Mouse (Mus musculus): ENCODE results near the gene Rfng. TPM values are rescaled to one million over a fixed set of nuclear protein-coding genes. Genes with fewer than 3 reads are reported as not detected.
A peak's percentile ranks its signal among the peaks of the same experiment; 100 is the strongest.

The Rfng gene
- polyA plus RNA-seq, 2 experiments, result 5.5 to 8.6 TPM

DNA sequence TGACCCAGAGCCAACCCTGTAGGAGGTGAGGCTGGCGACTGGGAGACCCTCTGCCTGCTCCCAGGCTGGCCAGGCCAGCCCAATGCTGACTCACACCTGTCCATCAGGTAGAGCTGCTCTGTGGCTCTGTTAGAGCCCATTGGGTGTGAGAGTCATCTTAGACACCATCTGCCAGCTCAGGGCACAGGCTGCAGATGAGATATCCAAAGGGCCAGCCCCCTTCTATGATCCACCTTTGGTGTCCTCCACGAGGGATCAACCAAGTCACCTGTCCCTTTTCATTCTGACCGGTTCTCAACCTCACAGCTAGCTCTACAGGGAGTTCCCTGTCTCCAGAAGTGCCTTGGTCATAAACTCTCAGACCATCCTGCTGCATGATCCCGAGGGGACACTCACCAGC, 38.3 kb upstream of the Rfng start:
- Histone ChIP-seq H3K4me3 (ENCODE audit: insufficient read depth in 1 of 2, low read depth in 2 of 2, low read length in 2 of 2) (peak overlapping the region; percentile 71 to 78), H3K9me3 (ENCODE audit: control insufficient read depth, low read length) (no peaks in the 10 kb centered on the region), H3K36me3 (replicated peaks; ENCODE audit: control insufficient read depth, insufficient read depth, low read depth) (peaks cover 29% of the 10 kb centered on the region), H3K27me3 (ENCODE audit: control insufficient read depth, insufficient read depth, low read length) (no peaks in the 10 kb centered on the region), H3K4me1 (replicated peaks; ENCODE audit: control insufficient read depth in 2 of 2, insufficient read depth in 2 of 2, low read length in 1 of 2) (peaks cover 8 to 12% of the 10 kb centered on the region in 2 experiments; a peak in 3 of 4 replicates), H3K4me2 (ENCODE audit: low read depth) (peak overlapping the region; percentile 95), H3K27ac (no peak overlapping the region), H3K9ac (replicated peaks) (peak overlapping the region; percentile 83; the same call in 1 of the 2 replicates)
- ATAC-seq (ENCODE audit: insufficient read depth) (no peak), DNase-seq (ENCODE audit: low read depth in 3 of 3, low spot score in 3 of 3) (no peak)
- TF ChIP-seq EP300 (IDR thresholded peaks at IDR 0.05; ENCODE audit: low read depth), result no peak
- no peak for TF ChIP-seq CTCF (IDR thresholded peaks at IDR 0.05; ENCODE audit: low read depth)
- 36% methylated on average over 4 of the region's 4 CpGs for WGBS (ENCODE audit: insufficient replicate concordance)

DNA sequence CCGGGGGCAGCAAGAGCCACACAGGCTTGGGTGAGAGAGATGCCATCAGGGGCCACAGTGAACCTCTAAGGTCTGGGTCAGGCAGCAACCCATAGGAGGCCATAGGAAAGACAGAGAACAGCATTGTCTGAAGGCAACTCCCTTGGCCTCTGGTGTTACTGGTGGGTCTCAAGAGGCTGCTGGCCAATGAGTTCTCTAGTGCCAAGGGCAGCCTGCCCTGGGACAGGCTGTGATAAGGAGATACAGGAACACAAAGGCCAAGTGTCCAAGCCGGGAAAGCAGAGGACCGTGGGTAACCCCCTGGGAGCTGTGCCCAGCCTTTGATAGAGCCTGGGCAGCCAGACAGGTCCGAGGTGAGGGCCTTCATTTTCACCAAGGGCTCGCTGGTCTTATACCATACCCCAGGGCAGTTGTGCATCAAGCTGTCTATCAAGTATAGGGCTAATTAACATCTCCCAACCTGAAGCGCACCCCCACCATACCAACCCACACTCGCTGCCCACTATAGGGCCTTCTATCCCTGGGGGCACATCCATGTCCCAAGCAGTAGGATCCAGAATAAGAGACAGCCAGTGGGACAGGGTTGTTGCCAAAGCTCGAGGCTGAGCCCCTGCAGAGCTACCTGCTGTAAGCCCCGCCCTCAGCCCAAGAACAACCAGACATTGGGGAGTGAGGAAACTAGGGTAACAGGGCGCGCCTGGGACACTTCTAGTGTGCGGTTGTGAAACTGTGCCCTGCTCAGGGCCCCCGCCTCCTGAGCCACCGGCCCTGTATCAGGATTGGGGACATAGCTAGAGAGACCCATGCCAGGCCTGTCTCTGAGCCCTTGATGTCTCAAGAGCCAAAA, 37.3 kb upstream of the Rfng start:
- H3K4me1 ChIP-seq (replicated peaks; ENCODE audit: control insufficient read depth in 2 of 2, insufficient read depth in 2 of 2, low read length in 1 of 2), result peaks cover 8 to 12% of the 10 kb centered on the region in 2 experiments; a peak in 3 of 4 replicates
- no peak for DNase-seq (ENCODE audit: low read depth in 3 of 3, low spot score in 3 of 3)
- no peaks in the 10 kb centered on the region for H3K9me3 ChIP-seq (ENCODE audit: control insufficient read depth, low read length)
- no peak for ATAC-seq (ENCODE audit: insufficient read depth)
- H3K36me3 ChIP-seq (replicated peaks; ENCODE audit: control insufficient read depth, insufficient read depth, low read depth), result peaks cover 32% of the 10 kb centered on the region
- H3K9ac ChIP-seq (replicated peaks), result no peak overlapping the region
- H3K4me3 ChIP-seq (ENCODE audit: insufficient read depth in 1 of 2, low read depth in 2 of 2, low read length in 2 of 2), result peak overlapping the region in 1 of 2 experiments; percentile 78; a peak in 1 of 4 replicates
- WGBS (ENCODE audit: insufficient replicate concordance), result 77% methylated on average over 14 of the region's 14 CpGs
- no peak overlapping the region for H3K27ac ChIP-seq
- no peaks in the 10 kb centered on the region for H3K27me3 ChIP-seq (ENCODE audit: control insufficient read depth, insufficient read depth, low read length)
- H3K4me2 ChIP-seq (ENCODE audit: low read depth), result peak overlapping the region; percentile 95
- TF ChIP-seq CTCF (IDR thresholded peaks at IDR 0.05; ENCODE audit: low read depth), result no peak
- no peak for TF ChIP-seq EP300 (IDR thresholded peaks at IDR 0.05; ENCODE audit: low read depth)

DNA sequence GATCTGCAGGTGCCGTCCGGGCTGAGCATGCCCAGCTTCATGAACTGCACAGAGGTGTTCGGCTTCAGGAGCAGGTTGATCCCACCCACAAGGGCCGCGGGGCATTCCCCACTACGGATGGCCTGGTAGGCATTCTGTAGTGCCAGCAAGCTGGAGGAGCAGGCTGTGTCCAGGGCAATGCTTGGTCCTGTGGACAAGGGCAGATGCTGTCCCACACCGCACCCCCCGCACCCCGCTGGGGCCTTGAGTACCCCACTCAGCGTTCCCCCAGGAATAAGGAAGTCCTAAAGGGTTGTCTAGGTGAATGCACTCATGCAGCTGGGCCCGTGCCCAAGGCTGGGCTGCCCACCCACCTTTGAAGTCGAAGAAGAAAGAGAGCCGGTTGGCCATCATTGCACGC, 36.5 kb upstream of the Rfng start:
- TF ChIP-seq EP300 (IDR thresholded peaks at IDR 0.05; ENCODE audit: low read depth) (no peak), CTCF (IDR thresholded peaks at IDR 0.05; ENCODE audit: low read depth) (no peak)
- Histone ChIP-seq H3K27ac (no peak overlapping the region), H3K4me3 (ENCODE audit: insufficient read depth in 1 of 2, low read depth in 2 of 2, low read length in 2 of 2) (no peak overlapping the region), H3K27me3 (ENCODE audit: control insufficient read depth, insufficient read depth, low read length) (no peaks in the 10 kb centered on the region), H3K36me3 (replicated peaks; ENCODE audit: control insufficient read depth, insufficient read depth, low read depth) (peaks cover 35% of the 10 kb centered on the region), H3K9me3 (ENCODE audit: control insufficient read depth, low read length) (no peaks in the 10 kb centered on the region), H3K4me2 (ENCODE audit: low read depth) (no peak overlapping the region), H3K4me1 (replicated peaks; ENCODE audit: control insufficient read depth in 2 of 2, insufficient read depth in 2 of 2, low read length in 1 of 2) (peaks cover 8 to 12% of the 10 kb centered on the region in 2 experiments; a peak in 3 of 4 replicates), H3K9ac (replicated peaks) (no peak overlapping the region)
- WGBS (ENCODE audit: insufficient replicate concordance), result 85% methylated on average over 14 of the region's 14 CpGs
- no peak for ATAC-seq (ENCODE audit: insufficient read depth)
- DNase-seq (ENCODE audit: low read depth in 3 of 3, low spot score in 3 of 3), result no peak

DNA sequence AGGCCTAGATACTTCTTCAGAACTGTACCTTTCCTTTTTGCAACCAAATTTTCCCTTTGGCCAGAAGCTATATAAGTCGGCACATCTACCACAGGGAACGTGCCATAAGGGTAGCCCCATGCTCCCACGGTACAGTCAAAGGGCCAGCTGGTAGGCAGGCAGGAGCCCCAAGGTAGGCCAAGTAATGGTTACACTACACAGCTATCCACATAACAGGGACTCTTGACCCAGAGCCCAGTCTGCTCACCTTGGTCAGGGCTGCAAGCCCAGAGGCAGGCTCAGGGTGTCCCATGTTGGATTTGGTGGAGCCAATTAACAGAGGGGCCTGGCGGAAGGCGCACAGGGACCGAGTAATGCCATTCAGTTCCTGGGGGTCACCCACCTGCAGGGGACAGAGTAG, 35.5 kb upstream of the Rfng start:
- Histone ChIP-seq H3K27ac (no peak overlapping the region), H3K9ac (replicated peaks) (no peak overlapping the region), H3K4me1 (replicated peaks; ENCODE audit: control insufficient read depth in 2 of 2, insufficient read depth in 2 of 2, low read length in 1 of 2) (peaks cover 2 to 8% of the 10 kb centered on the region in 2 experiments; a peak in 3 of 4 replicates), H3K4me3 (ENCODE audit: insufficient read depth in 1 of 2, low read depth in 2 of 2, low read length in 2 of 2) (no peak overlapping the region), H3K4me2 (ENCODE audit: low read depth) (no peak overlapping the region), H3K9me3 (ENCODE audit: control insufficient read depth, low read length) (no peaks in the 10 kb centered on the region), H3K36me3 (replicated peaks; ENCODE audit: control insufficient read depth, insufficient read depth, low read depth) (peaks cover 43% of the 10 kb centered on the region), H3K27me3 (ENCODE audit: control insufficient read depth, insufficient read depth, low read length) (no peaks in the 10 kb centered on the region)
- ATAC-seq (ENCODE audit: insufficient read depth) (no peak), DNase-seq (ENCODE audit: low read depth in 3 of 3, low spot score in 3 of 3) (no peak)
- TF ChIP-seq CTCF (IDR thresholded peaks at IDR 0.05; ENCODE audit: low read depth) (no peak), EP300 (IDR thresholded peaks at IDR 0.05; ENCODE audit: low read depth) (no peak)
- WGBS (ENCODE audit: insufficient replicate concordance), result 86% methylated on average over 6 of the region's 6 CpGs

DNA sequence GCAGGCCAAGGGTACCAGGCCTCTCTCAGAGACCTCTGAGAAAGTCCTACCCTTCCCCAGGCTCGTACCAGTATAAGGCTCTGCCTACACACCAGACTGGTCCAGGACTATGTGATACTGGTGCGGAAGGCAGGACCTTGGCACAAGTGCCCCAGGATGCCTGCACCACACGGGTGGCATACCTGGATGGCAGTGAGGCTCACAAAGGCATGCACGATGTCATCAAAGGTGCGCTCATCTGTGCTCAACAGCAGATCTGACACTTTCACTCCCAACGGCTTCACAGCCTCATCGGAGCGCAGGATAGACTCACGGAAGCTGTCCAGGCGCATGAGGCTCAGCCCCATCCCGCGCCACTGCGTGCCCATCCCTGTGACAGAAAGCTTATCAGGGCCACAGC, 34.2 kb upstream of the Rfng start:
- no peak for ATAC-seq (ENCODE audit: insufficient read depth)
- Histone ChIP-seq H3K4me1 (replicated peaks; ENCODE audit: control insufficient read depth in 2 of 2, insufficient read depth in 2 of 2, low read length in 1 of 2) (peaks cover 2 to 8% of the 10 kb centered on the region in 2 experiments; a peak in 3 of 4 replicates), H3K9me3 (ENCODE audit: control insufficient read depth, low read length) (no peaks in the 10 kb centered on the region), H3K27me3 (ENCODE audit: control insufficient read depth, insufficient read depth, low read length) (no peaks in the 10 kb centered on the region), H3K9ac (replicated peaks) (no peak overlapping the region), H3K4me2 (ENCODE audit: low read depth) (no peak overlapping the region), H3K36me3 (replicated peaks; ENCODE audit: control insufficient read depth, insufficient read depth, low read depth) (peaks cover 56% of the 10 kb centered on the region), H3K4me3 (ENCODE audit: insufficient read depth in 1 of 2, low read depth in 2 of 2, low read length in 2 of 2) (no peak overlapping the region), H3K27ac (no peak overlapping the region)
- DNase-seq (ENCODE audit: low read depth in 3 of 3, low spot score in 3 of 3), result no peak
- TF ChIP-seq CTCF (IDR thresholded peaks at IDR 0.05; ENCODE audit: low read depth) (no peak), EP300 (IDR thresholded peaks at IDR 0.05; ENCODE audit: low read depth) (no peak)
- 85% methylated on average over 13 of the region's 13 CpGs for WGBS (ENCODE audit: insufficient replicate concordance)

All from liver, embryonic 14.5 days (tissue).